Mouse (Mus musculus): Measurements from ENCODE around the gene Gmip.

GRCm38 (mm10) chr8:69821971-69822385 lies 13.5 kb downstream of the Gmip start:
- TF ChIP-seq CTCF (IDR thresholded peaks at IDR 0.05; ENCODE audit: extremely low read depth, insufficient read depth, insufficient read length, insufficient replicate concordance) (no peak), POLR2A (IDR thresholded peaks at IDR 0.05; ENCODE audit: low read depth, low read length) (no peak)
